Mouse (Mus musculus) hindbrain, embryonic 11.5 days (tissue): ENCODE results near the gene Dapk1. TPM values are rescaled to one million over a fixed set of nuclear protein-coding genes. Genes with fewer than 3 reads are reported as not detected.

Source experiments
- ATAC-seq: fragments of 200-750 bp; cut with Nextera tagmentation; 2 replicates; pipeline ENCODE4 v1.8.0; 2017; ENCODE audit warnings: mild to moderate bottlenecking, moderate TSS enrichment, moderate library complexity; ENCODE audit not compliant: low FRiP score
- DNase-seq: peaks from one replicate; pipeline ENCODE4 v3.0.0-alpha.2; 2015; ENCODE audit warnings: low spot score
- H3K27ac ChIP-seq: fragments of 300-500 bp; sonication (generic); 2 replicates; pipeline ENCODE4 v1.5.1; 2014; ENCODE audit warnings: mild to moderate bottlenecking, low read depth, low read length
- H3K27me3 ChIP-seq: fragments of 300-500 bp; sonication (generic); 2 replicates; pipeline ENCODE4 v1.6.1; 2014; ENCODE audit warnings: mild to moderate bottlenecking, low read length, moderate library complexity, mixed read lengths; ENCODE audit not compliant: control insufficient read depth, insufficient read depth
- H3K36me3 ChIP-seq: fragments of 300-500 bp; sonication (generic); 2 replicates; pipeline ENCODE4 v1.6.1; 2014; ENCODE audit warnings: mild to moderate bottlenecking, low read length, moderate library complexity, mixed read lengths; ENCODE audit not compliant: control insufficient read depth, insufficient read depth
- H3K4me1 ChIP-seq: fragments of 300-500 bp; sonication (generic); replicated peaks from 2 replicates; pipeline ENCODE4 v1.6.1; 2014; ENCODE audit warnings: low read length, mixed read lengths; ENCODE audit not compliant: control insufficient read depth, insufficient read depth
- H3K4me2 ChIP-seq: fragments of 300-500 bp; sonication (generic); replicated peaks from 2 replicates; pipeline ENCODE4 v1.6.1; 2014; ENCODE audit warnings: mild to moderate bottlenecking, low read depth, low read length
- H3K4me3 ChIP-seq: fragments of 300-500 bp; sonication (generic); 2 replicates; pipeline ENCODE4 v1.5.1; 2014; ENCODE audit warnings: low read depth, low read length
- H3K9ac ChIP-seq: fragments of 300-500 bp; sonication (generic); 2 replicates; pipeline ENCODE4 v1.6.1; 2014; ENCODE audit warnings: low read depth, low read length
- H3K9me3 ChIP-seq: fragments of 300-500 bp; sonication (generic); 2 replicates; pipeline ENCODE4 v1.6.1; 2016; ENCODE audit warnings: low read length; ENCODE audit not compliant: control insufficient read depth
- WGBS: fragments of 180-500 bp; shearing (Covaris S2); extraction: QIAGEN DNeasy Blood & Tissue Kit; methylation state at CpG from one replicate; pipeline ENCODE4 v1.1.7; 2014; 5-methylcytosine and 5-hydroxymethylcytosine counted together
- polyA plus RNA-seq: library from polyadenylated mRNA; unstranded; fragments of >200 nt; fragmentation: Nextera tagmentation; extraction: Ambion mirVana; gene quantifications from 2 replicates; pipeline ENCODE4 v1.2.1, GENCODE M21; 2014

The Dapk1 gene
- polyA plus RNA-seq, 1 experiment from 2014 or later: 39.5 TPM

GRCm38 (mm10) chr13:60573971-60574370, 27.8 kb upstream of the Dapk1 start:
- Histone ChIP-seq H3K9ac (no peak overlapping the region), H3K27ac (no peak overlapping the region), H3K4me2 (no peak overlapping the region), H3K4me1 (no peaks in the 10 kb centered on the region), H3K4me3 (no peak overlapping the region), H3K9me3 (no peaks in the 10 kb centered on the region), H3K27me3 (no peaks in the 10 kb centered on the region), H3K36me3 (no peaks in the 10 kb centered on the region)
- ATAC-seq (no peak), DNase-seq (no peak)
- WGBS: 79% methylated on average over 8 of the region's 8 CpGs

DNA sequence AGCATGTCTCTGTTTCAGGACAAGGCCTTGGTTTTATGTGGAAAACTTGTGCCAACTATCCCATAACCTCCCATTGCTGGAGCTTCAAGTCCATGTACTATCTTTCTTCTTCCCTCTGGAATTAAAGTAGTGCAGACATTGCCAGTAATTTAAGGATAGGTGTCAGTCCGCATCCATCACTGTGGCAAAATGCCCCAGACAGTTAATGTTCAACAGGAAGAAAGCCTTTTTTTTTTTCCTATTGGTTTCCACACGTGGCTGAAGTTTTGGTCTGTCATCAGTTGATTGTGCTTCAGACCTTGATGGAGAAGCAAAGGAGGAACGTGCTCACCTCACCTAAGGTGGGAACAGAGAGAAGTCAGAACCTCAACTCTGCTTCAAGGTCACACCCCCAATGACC, 23.2 kb upstream of the Dapk1 start:
- Histone ChIP-seq H3K4me2 (no peak overlapping the region), H3K36me3 (no peaks in the 10 kb centered on the region), H3K4me3 (no peak overlapping the region), H3K27ac (no peak overlapping the region), H3K9ac (no peak overlapping the region), H3K27me3 (no peaks in the 10 kb centered on the region), H3K4me1 (no peaks in the 10 kb centered on the region), H3K9me3 (no peaks in the 10 kb centered on the region)
- ATAC-seq: no peak
- WGBS: 84% methylated on average over 3 of the region's 3 CpGs
- no peak for DNase-seq

- 74% methylated on average over 3 of the region's 3 CpGs for WGBS
- Histone ChIP-seq H3K9me3 (no peaks in the 10 kb centered on the region), H3K4me3 (no peak overlapping the region), H3K27me3 (no peaks in the 10 kb centered on the region), H3K36me3 (no peaks in the 10 kb centered on the region), H3K27ac (no peak overlapping the region), H3K9ac (no peak overlapping the region), H3K4me1 (no peaks in the 10 kb centered on the region), H3K4me2 (no peak overlapping the region)
- no peak for ATAC-seq
- DNase-seq: no peak
Observed at GRCm38 (mm10) chr13:60594866-60595265, 6.9 kb upstream of the Dapk1 start.

GRCm38 (mm10) chr13:60595519-60595918, 6.2 kb upstream of the Dapk1 start:
- Histone ChIP-seq H3K9me3 (no peaks in the 10 kb centered on the region), H3K9ac (no peak overlapping the region), H3K27ac (no peak overlapping the region), H3K4me3 (no peak overlapping the region), H3K4me1 (no peaks in the 10 kb centered on the region), H3K4me2 (no peak overlapping the region), H3K27me3 (no peaks in the 10 kb centered on the region), H3K36me3 (no peaks in the 10 kb centered on the region)
- no peak for ATAC-seq
- DNase-seq: no peak
- WGBS: 93% methylated on average over 6 of the region's 6 CpGs

- H3K36me3 ChIP-seq: 0 out of 2 replicates have a peak, but pooled peaks cover 2% of the 10 kb centered on the region
- H3K4me2 ChIP-seq: peak overlapping the region; percentile 68
- ATAC-seq (peak; percentile 75), DNase-seq (peak; percentile 67)
- peak overlapping the region; percentile 92 for H3K27ac ChIP-seq
- no peaks in the 10 kb centered on the region for H3K27me3 ChIP-seq
- H3K4me3 ChIP-seq: peak overlapping the region; percentile 79
- no peaks in the 10 kb centered on the region for H3K9me3 ChIP-seq
- no peaks in the 10 kb centered on the region for H3K4me1 ChIP-seq
- peak overlapping the region; percentile 84 for H3K9ac ChIP-seq
- WGBS: 10% methylated on average over 34 of the region's 34 CpGs
Observed at GRCm38 (mm10) chr13:60602416-60603251, 887 bp downstream of the Dapk1 start.

DNA sequence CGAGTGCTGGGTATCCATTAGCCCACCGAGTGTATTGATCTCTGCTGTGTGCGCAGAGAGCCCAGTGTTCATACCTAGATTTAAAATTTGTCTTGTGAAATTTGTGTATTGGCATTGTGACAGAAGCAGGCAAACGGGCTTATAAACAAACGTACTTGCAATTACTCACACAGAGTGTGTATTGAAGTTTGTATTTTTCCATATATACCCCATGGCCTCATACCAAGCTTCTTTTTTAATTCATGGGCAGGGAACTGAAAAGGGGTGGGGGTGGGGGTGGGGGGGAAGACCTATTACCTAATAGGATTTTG, 1.5 kb downstream of the Dapk1 start:
- H3K36me3 ChIP-seq: 0 out of 2 replicates have a peak, but pooled peaks cover 2% of the 10 kb centered on the region
- H3K9me3 ChIP-seq: no peaks in the 10 kb centered on the region
- no peak overlapping the region for H3K27ac ChIP-seq
- no peaks in the 10 kb centered on the region for H3K27me3 ChIP-seq
- no peak for DNase-seq
- peak overlapping the region; percentile 68; the same call in 1 of the 2 replicates for H3K4me2 ChIP-seq
- peak overlapping the region; percentile 79 for H3K4me3 ChIP-seq
- H3K4me1 ChIP-seq: no peaks in the 10 kb centered on the region
- ATAC-seq: no peak
- no peak overlapping the region; the same call in 1 of the 2 replicates for H3K9ac ChIP-seq
- 56% methylated on average over 5 of the region's 5 CpGs for WGBS

- 80% methylated on average over 8 of the region's 8 CpGs for WGBS
- Histone ChIP-seq H3K9ac (no peak overlapping the region), H3K27me3 (no peaks in the 10 kb centered on the region), H3K36me3 (0 out of 2 replicates have a peak, but pooled peaks cover 2% of the 10 kb centered on the region), H3K4me2 (no peak overlapping the region), H3K4me3 (no peak overlapping the region), H3K27ac (no peak overlapping the region), H3K9me3 (no peaks in the 10 kb centered on the region), H3K4me1 (peaks cover 3% of the 10 kb centered on the region)
- ATAC-seq: no peak
- DNase-seq: no peak
Observed at GRCm38 (mm10) chr13:60607411-60607810, 5.7 kb downstream of the Dapk1 start.

- Histone ChIP-seq H3K9me3 (no peaks in the 10 kb centered on the region), H3K4me2 (no peak overlapping the region), H3K27me3 (no peaks in the 10 kb centered on the region), H3K4me3 (no peak overlapping the region), H3K4me1 (peaks cover 3% of the 10 kb centered on the region), H3K9ac (no peak overlapping the region), H3K27ac (no peak overlapping the region), H3K36me3 (0 out of 2 replicates have a peak, but pooled peaks cover 2% of the 10 kb centered on the region)
- DNase-seq (no peak), ATAC-seq (no peak)
- 86% methylated on average over 8 of the region's 8 CpGs for WGBS
Observed at GRCm38 (mm10) chr13:60608411-60609046, 6.8 kb downstream of the Dapk1 start.

GRCm38 (mm10) chr13:60609234-60609633, 7.5 kb downstream of the Dapk1 start:
- 78% methylated on average over 4 of the region's 4 CpGs for WGBS
- no peak overlapping the region for H3K9ac ChIP-seq
- H3K36me3 ChIP-seq: 0 out of 2 replicates have a peak, but pooled peaks cover 2% of the 10 kb centered on the region

More at GRCm38 (mm10) chr13:60609234-60609633, 7.5 kb downstream of the Dapk1 start:
- no peak overlapping the region for H3K4me2 ChIP-seq
- no peaks in the 10 kb centered on the region for H3K27me3 ChIP-seq
- H3K9me3 ChIP-seq: no peaks in the 10 kb centered on the region
- DNase-seq: no peak
- H3K4me3 ChIP-seq: no peak overlapping the region
- H3K27ac ChIP-seq: no peak overlapping the region
- peaks cover 3% of the 10 kb centered on the region for H3K4me1 ChIP-seq
- ATAC-seq: no peak
